Mouse (Mus musculus) heart, embryonic 16.5 days (tissue): ENCODE data around the gene Fam20a. TPM values are rescaled to one million over a fixed set of nuclear protein-coding genes. Genes with fewer than 3 reads are reported as not detected.

Source experiments
- ATAC-seq: fragments of 200-750 bp; cut with Nextera tagmentation; replicated peaks from 2 replicates; pipeline ENCODE4 v1.8.0; 2017; ENCODE audit warnings: moderate number of reproducible peaks; ENCODE audit not compliant: insufficient read depth, low FRiP score; ENCODE audit errors: extremely low read depth
- H3K27ac ChIP-seq: fragments of 300-500 bp; sonication (generic); 2 replicates; pipeline ENCODE4 v1.5.1; 2014; ENCODE audit warnings: mild to moderate bottlenecking, low read length, control low read depth, moderate library complexity
- H3K27me3 ChIP-seq: fragments of 300-500 bp; sonication (generic); 2 replicates; pipeline ENCODE4 v1.6.1; 2014; ENCODE audit warnings: low read length, mixed read lengths; ENCODE audit not compliant: control insufficient read depth, insufficient read depth
- H3K36me3 ChIP-seq: fragments of 300-500 bp; sonication (generic); 2 replicates; pipeline ENCODE4 v1.6.1; 2014; ENCODE audit not compliant: control insufficient read depth, insufficient read depth
- H3K4me1 ChIP-seq: fragments of 300-500 bp; sonication (generic); 2 replicates; pipeline ENCODE4 v1.6.1; 2014; ENCODE audit warnings: low read length, mixed read lengths; ENCODE audit not compliant: control insufficient read depth, insufficient read depth
- H3K4me2 ChIP-seq: fragments of 300-500 bp; sonication (generic); 2 replicates; pipeline ENCODE4 v1.6.1; 2014; ENCODE audit warnings: low read depth, mild to moderate bottlenecking, control low read depth, low read length
- H3K4me3 ChIP-seq: fragments of 300-500 bp; sonication (generic); 2 replicates; pipeline ENCODE4 v1.5.1; 2014; ENCODE audit warnings: mild to moderate bottlenecking, control low read depth, low read length
- H3K9ac ChIP-seq: fragments of 300-500 bp; sonication (generic); 2 replicates; pipeline ENCODE4 v1.6.1; 2014; ENCODE audit warnings: low read length, control low read depth
- H3K9me3 ChIP-seq: fragments of 300-500 bp; sonication (generic); replicated peaks from 2 replicates; pipeline ENCODE4 v1.6.1; 2016; ENCODE audit warnings: low read length; ENCODE audit not compliant: control insufficient read depth
- WGBS: fragments of 180-500 bp; shearing (Covaris S2); extraction: QIAGEN DNeasy Blood & Tissue Kit; methylation state at CpG from one replicate; pipeline ENCODE4 v1.1.7; 2014; 5-methylcytosine and 5-hydroxymethylcytosine counted together
- polyA plus RNA-seq: library from polyadenylated mRNA; unstranded; fragments of >200 nt; fragmentation: Nextera tagmentation; extraction: Ambion mirVana; gene quantifications from 2 replicates; pipeline ENCODE4 v1.2.1, GENCODE M21; 2015

Fam20a gene
- polyA plus RNA-seq, 1 experiment from 2014 or later: 3.1 TPM

- H3K9ac ChIP-seq: no peak overlapping the region
- WGBS: 90% methylated on average over 3 of the region's 3 CpGs
- no peak overlapping the region for H3K4me3 ChIP-seq
- no peaks in the 10 kb centered on the region for H3K9me3 ChIP-seq
- H3K36me3 ChIP-seq: no peaks in the 10 kb centered on the region
- no peak for ATAC-seq
- H3K4me1 ChIP-seq: peaks cover 17% of the 10 kb centered on the region
- no peak overlapping the region for H3K4me2 ChIP-seq
- no peaks in the 10 kb centered on the region for H3K27me3 ChIP-seq
- no peak overlapping the region for H3K27ac ChIP-seq
Measured at GRCm38 (mm10) chr11:109719399-109719798, 2.7 kb downstream of the Fam20a start.

- Histone ChIP-seq H3K36me3 (no peaks in the 10 kb centered on the region), H3K9me3 (no peaks in the 10 kb centered on the region), H3K27me3 (no peaks in the 10 kb centered on the region), H3K9ac (no peak overlapping the region), H3K4me1 (peaks cover 17% of the 10 kb centered on the region), H3K4me2 (no peak overlapping the region), H3K27ac (no peak overlapping the region), H3K4me3 (no peak overlapping the region)
- WGBS: 88% methylated on average over 15 of the region's 15 CpGs
- no peak for ATAC-seq
Measured at GRCm38 (mm10) chr11:109717966-109718895, 3.8 kb downstream of the Fam20a start.

GRCm38 (mm10) chr11:109717448-109717847, 4.6 kb downstream of the Fam20a start:
- Histone ChIP-seq H3K36me3 (no peaks in the 10 kb centered on the region), H3K27ac (no peak overlapping the region), H3K4me3 (no peak overlapping the region), H3K9me3 (no peaks in the 10 kb centered on the region), H3K4me1 (peaks cover 13% of the 10 kb centered on the region), H3K4me2 (no peak overlapping the region), H3K9ac (no peak overlapping the region), H3K27me3 (no peaks in the 10 kb centered on the region)
- WGBS: 68% methylated on average over 5 of the region's 5 CpGs
- no peak for ATAC-seq

GRCm38 (mm10) chr11:109716981-109717380, 5.1 kb downstream of the Fam20a start:
- H3K27me3 ChIP-seq: no peaks in the 10 kb centered on the region
- no peak overlapping the region for H3K27ac ChIP-seq
- H3K4me2 ChIP-seq: no peak overlapping the region
- no peak for ATAC-seq
- H3K36me3 ChIP-seq: no peaks in the 10 kb centered on the region
- 70% methylated on average over 7 of the region's 7 CpGs for WGBS
- no peak overlapping the region for H3K4me3 ChIP-seq
- peaks cover 10% of the 10 kb centered on the region for H3K4me1 ChIP-seq
- no peak overlapping the region for H3K9ac ChIP-seq
- no peaks in the 10 kb centered on the region for H3K9me3 ChIP-seq

- no peak overlapping the region for H3K9ac ChIP-seq
- H3K36me3 ChIP-seq: no peaks in the 10 kb centered on the region
- H3K4me3 ChIP-seq: no peak overlapping the region
- 88% methylated on average over 12 of the region's 12 CpGs for WGBS
- no peak overlapping the region for H3K4me2 ChIP-seq
- no peaks in the 10 kb centered on the region for H3K9me3 ChIP-seq
- peaks cover 3% of the 10 kb centered on the region; the same call in 1 of the 2 replicates for H3K4me1 ChIP-seq
- H3K27me3 ChIP-seq: no peaks in the 10 kb centered on the region
- ATAC-seq: no peak
- no peak overlapping the region for H3K27ac ChIP-seq
Measured at GRCm38 (mm10) chr11:109715311-109715781, 6.7 kb downstream of the Fam20a start.

- WGBS: 79% methylated on average over 17 of the region's 17 CpGs
- H3K9me3 ChIP-seq: no peaks in the 10 kb centered on the region
- ATAC-seq: no peak
- H3K4me2 ChIP-seq: no peak overlapping the region
- peaks cover 3% of the 10 kb centered on the region; the same call in 1 of the 2 replicates for H3K4me1 ChIP-seq
- H3K27ac ChIP-seq: no peak overlapping the region
- no peaks in the 10 kb centered on the region for H3K27me3 ChIP-seq
- H3K9ac ChIP-seq: no peak overlapping the region
- no peaks in the 10 kb centered on the region for H3K36me3 ChIP-seq
- H3K4me3 ChIP-seq: no peak overlapping the region
Measured at GRCm38 (mm10) chr11:109714341-109715247, 7.5 kb downstream of the Fam20a start.

- no peak overlapping the region for H3K27ac ChIP-seq
- ATAC-seq: no peak
- no peak overlapping the region for H3K9ac ChIP-seq
- no peaks in the 10 kb centered on the region for H3K27me3 ChIP-seq
- H3K4me2 ChIP-seq: no peak overlapping the region
- H3K4me3 ChIP-seq: no peak overlapping the region
- 78% methylated on average over 5 of the region's 5 CpGs for WGBS
- H3K9me3 ChIP-seq: no peaks in the 10 kb centered on the region
- H3K36me3 ChIP-seq: no peaks in the 10 kb centered on the region
- H3K4me1 ChIP-seq: peaks cover 18% of the 10 kb centered on the region
Measured at GRCm38 (mm10) chr11:109709501-109709900, 12.6 kb downstream of the Fam20a start.

GRCm38 (mm10) chr11:109708786-109709185, 13.3 kb downstream of the Fam20a start:
- Histone ChIP-seq H3K4me2 (no peak overlapping the region), H3K9me3 (no peaks in the 10 kb centered on the region), H3K27ac (no peak overlapping the region), H3K27me3 (no peaks in the 10 kb centered on the region), H3K36me3 (no peaks in the 10 kb centered on the region), H3K9ac (no peak overlapping the region), H3K4me1 (peaks cover 18% of the 10 kb centered on the region), H3K4me3 (no peak overlapping the region)
- ATAC-seq: no peak
- 93% methylated on average over 4 of the region's 4 CpGs for WGBS
